Mouse (Mus musculus): ENCODE results near the gene Lmx1b.

DNA sequence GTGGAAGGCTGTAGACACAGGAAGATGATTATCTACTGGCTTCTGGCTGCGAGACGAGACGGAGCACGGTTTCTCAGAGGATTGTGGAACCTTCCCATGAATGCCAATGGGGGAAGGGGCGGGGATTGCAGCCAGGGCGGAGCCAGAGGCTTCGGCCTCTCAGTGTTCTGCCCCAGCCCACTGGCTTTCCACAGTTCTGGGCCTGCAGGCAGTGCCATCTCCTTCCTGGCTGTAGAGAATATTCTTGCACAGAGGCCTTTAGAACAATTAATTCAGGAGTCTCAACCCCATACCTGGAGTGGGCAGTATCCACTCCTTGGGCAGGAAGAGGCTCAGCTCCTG lies 18.9 kb upstream of the Lmx1b start:
- TF ChIP-seq POLR2A (IDR thresholded peaks at IDR 0.05; ENCODE audit: borderline replicate concordance, low read depth, low read length): no peak
- TF ChIP-seq CTCF (IDR thresholded peaks at IDR 0.05; ENCODE audit: low read depth, low read length): no peak

All from bone marrow macrophage, adult 2 months (primary cell).